Mouse (Mus musculus) neural tube, embryonic 13.5 days (tissue): ENCODE data around the gene Uqcrh. TPM values are rescaled to one million over a fixed set of nuclear protein-coding genes. Genes with fewer than 3 reads are reported as not detected.

Experiments
- polyA plus RNA-seq: library from polyadenylated mRNA; unstranded; fragments of >200 nt; fragmentation: Nextera tagmentation; extraction: Ambion mirVana; gene quantifications from 2 replicates; pipeline ENCODE4 v1.2.1, GENCODE M21; 2015

Gene Uqcrh
- polyA plus RNA-seq, 1 experiment from 2014 or later, result 500 TPM

Other genes starting within 250 kb of the Uqcrh start
- 4.3 and 6.2 TPM in 2 replicates for gene Mob3c, start 247.0 kb downstream of the Uqcrh start, polyA plus RNA-seq
- gene Mknk1, start 235.9 kb downstream of the Uqcrh start, polyA plus RNA-seq, result 24.3 and 28.7 TPM in 2 replicates
- gene Kncn, start 190.7 kb downstream of the Uqcrh start, polyA plus RNA-seq, result 0.30 and 0.42 TPM in 2 replicates
- 1.2 and 4.1 TPM in 2 replicates for gene 6430628N08Rik, start 184.4 kb downstream of the Uqcrh start, polyA plus RNA-seq
- 1.6 and 2.0 TPM in 2 replicates for gene Dmbx1, start 135.1 kb downstream of the Uqcrh start, polyA plus RNA-seq
- gene Faah, start 57.1 kb downstream of the Uqcrh start, polyA plus RNA-seq, result 10.7 and 10.8 TPM in 2 replicates
- gene Nsun4, start 21.2 kb downstream of the Uqcrh start, polyA plus RNA-seq, result 13.7 and 17.2 TPM in 2 replicates
- 70.9 and 72.9 TPM in 2 replicates for gene Lrrc41, start 198 bp upstream of the Uqcrh start, polyA plus RNA-seq
- gene Rad54l, start 48.6 kb upstream of the Uqcrh start, polyA plus RNA-seq, result 7.7 and 9.2 TPM in 2 replicates
- gene Pomgnt1, start 48.8 kb upstream of the Uqcrh start, polyA plus RNA-seq, result 58.9 and 59.9 TPM in 2 replicates
- gene Lurap1, start 76.3 kb upstream of the Uqcrh start, polyA plus RNA-seq, result 1.7 and 2.0 TPM in 2 replicates
- not detected in 2 replicates for gene Tspan1, start 92.5 kb upstream of the Uqcrh start, polyA plus RNA-seq
- not detected in 2 replicates for gene 1700042G07Rik, start 98.3 kb upstream of the Uqcrh start, polyA plus RNA-seq
- gene Gm49337, start 98.3 kb upstream of the Uqcrh start, polyA plus RNA-seq, result not detected in 2 replicates
- 72.3 and 78.9 TPM in 2 replicates for gene Pik3r3, start 146.5 kb upstream of the Uqcrh start, polyA plus RNA-seq